Mouse (Mus musculus) forebrain, embryonic 14.5 days (tissue): ENCODE measurements at regions not wholly inside any gene's neighbourhood (a gene's known extent, or its start where the extent isn't known, plus 50 kb on each side); places are given as distances from the start of the nearest gene placed in this dataset.

Source experiments
- ATAC-seq: fragments of 200-750 bp; cut with Nextera tagmentation; 2 replicates; pipeline ENCODE4 v1.8.0; 2017; ENCODE audit warnings: mild to moderate bottlenecking, moderate library complexity
- DNase-seq: peaks from one replicate; pipeline ENCODE4 v3.0.0-alpha.2; 2015; ENCODE audit warnings: low spot score
- H3K27ac ChIP-seq: fragments of 300-500 bp; sonication (generic); 2 replicates; pipeline ENCODE4 v1.5.1; 2014; ENCODE audit warnings: low read depth, mild to moderate bottlenecking, control low read depth, low read length, moderate library complexity
- H3K27me3 ChIP-seq: fragments of 300-500 bp; sonication (generic); replicated peaks from 2 replicates; pipeline ENCODE4 v1.6.1; 2014; ENCODE audit warnings: low read length, control low read depth, mixed read lengths; ENCODE audit not compliant: control insufficient read depth, insufficient read depth
- H3K36me3 ChIP-seq: fragments of 300-500 bp; sonication (generic); 2 replicates; pipeline ENCODE4 v1.6.1; 2014; ENCODE audit warnings: low read length, control low read depth; ENCODE audit not compliant: control insufficient read depth, insufficient read depth
- H3K4me1 ChIP-seq: fragments of 300-500 bp; sonication (generic); 2 replicates; pipeline ENCODE4 v1.6.1; 2014; ENCODE audit warnings: antibody characterized with exemption, low read length, control low read depth; ENCODE audit not compliant: control insufficient read depth, insufficient read depth
- H3K4me2 ChIP-seq: fragments of 300-500 bp; sonication (generic); 2 replicates; pipeline ENCODE4 v1.6.1; 2014; ENCODE audit warnings: mild to moderate bottlenecking, control low read depth, low read length
- H3K4me3 ChIP-seq: fragments of 300-500 bp; sonication (generic); 2 replicates; pipeline ENCODE4 v1.5.1; 2014; ENCODE audit warnings: low read depth, low read length, control low read depth
- H3K9ac ChIP-seq: fragments of 300-500 bp; sonication (generic); 2 replicates; pipeline ENCODE4 v1.6.1; 2014; ENCODE audit warnings: mild to moderate bottlenecking, low read length, control low read depth, moderate library complexity
- H3K9me3 ChIP-seq: fragments of 300-500 bp; sonication (generic); replicated peaks from 2 replicates; pipeline ENCODE4 v1.6.1; 2016; ENCODE audit warnings: low read length, control low read depth, mixed read lengths; ENCODE audit not compliant: control insufficient read depth
- WGBS: fragments of 180-500 bp; shearing (Covaris S2); extraction: QIAGEN DNeasy Blood & Tissue Kit; methylation state at CpG from one replicate; pipeline ENCODE4 v1.1.7; 2014; 5-methylcytosine and 5-hydroxymethylcytosine counted together

GRCm38 (mm10) chr1:4608824-4609223 lies 198.9 kb upstream of the Gm37988 start:
- Histone ChIP-seq H3K4me3 (no peak overlapping the region), H3K27ac (no peak overlapping the region), H3K27me3 (no peaks in the 10 kb centered on the region), H3K9me3 (no peaks in the 10 kb centered on the region), H3K4me1 (no peaks in the 10 kb centered on the region), H3K36me3 (no peaks in the 10 kb centered on the region), H3K4me2 (no peak overlapping the region), H3K9ac (no peak overlapping the region)
- 34% methylated on average over 2 of the region's 2 CpGs for WGBS
- DNase-seq, result no peak
- ATAC-seq, result no peak

GRCm38 (mm10) chr1:4613305-4613704 lies 194.4 kb upstream of the Gm37988 start:
- Histone ChIP-seq H3K9ac (no peak overlapping the region), H3K9me3 (no peaks in the 10 kb centered on the region), H3K36me3 (no peaks in the 10 kb centered on the region), H3K4me1 (no peaks in the 10 kb centered on the region), H3K4me3 (no peak overlapping the region), H3K4me2 (no peak overlapping the region), H3K27ac (no peak overlapping the region), H3K27me3 (no peaks in the 10 kb centered on the region)
- 80% methylated on average over 4 of the region's 4 CpGs for WGBS
- no peak for DNase-seq
- ATAC-seq, result no peak

- no peaks in the 10 kb centered on the region for H3K4me1 ChIP-seq
- H3K27ac ChIP-seq, result no peak overlapping the region
- no peak overlapping the region for H3K4me3 ChIP-seq
- no peak overlapping the region for H3K9ac ChIP-seq
- 84% methylated on average over 1 of the region's 1 CpGs for WGBS
- DNase-seq, result no peak
- no peaks in the 10 kb centered on the region for H3K36me3 ChIP-seq
- no peak for ATAC-seq
- H3K9me3 ChIP-seq, result no peaks in the 10 kb centered on the region
- H3K4me2 ChIP-seq, result no peak overlapping the region
- H3K27me3 ChIP-seq, result no peaks in the 10 kb centered on the region
Observed at GRCm38 (mm10) chr1:4615286-4615685, 192.4 kb upstream of the Gm37988 start.

GRCm38 (mm10) chr1:4617479-4617878 lies 190.2 kb upstream of the Gm37988 start:
- H3K4me3 ChIP-seq, result no peak overlapping the region
- no peak for DNase-seq
- no peak overlapping the region for H3K9ac ChIP-seq
- H3K27me3 ChIP-seq, result no peaks in the 10 kb centered on the region
- H3K36me3 ChIP-seq, result no peaks in the 10 kb centered on the region
- no peak overlapping the region for H3K4me2 ChIP-seq
- WGBS, result 85% methylated on average over 10 of the region's 10 CpGs
- H3K4me1 ChIP-seq, result no peaks in the 10 kb centered on the region
- ATAC-seq, result no peak
- H3K9me3 ChIP-seq, result no peaks in the 10 kb centered on the region
- H3K27ac ChIP-seq, result no peak overlapping the region

GRCm38 (mm10) chr1:4622408-4622807 lies 185.3 kb upstream of the Gm37988 start:
- ATAC-seq, result no peak
- no peaks in the 10 kb centered on the region for H3K36me3 ChIP-seq
- peak; percentile 7 for DNase-seq
- H3K27ac ChIP-seq, result no peak overlapping the region
- no peak overlapping the region for H3K4me3 ChIP-seq
- WGBS, result 65% methylated on average over 5 of the region's 5 CpGs
- no peaks in the 10 kb centered on the region for H3K4me1 ChIP-seq
- H3K9me3 ChIP-seq, result no peaks in the 10 kb centered on the region
- no peak overlapping the region for H3K9ac ChIP-seq
- H3K4me2 ChIP-seq, result no peak overlapping the region
- no peaks in the 10 kb centered on the region for H3K27me3 ChIP-seq

GRCm38 (mm10) chr1:4623268-4623667 lies 184.4 kb upstream of the Gm37988 start:
- H3K4me3 ChIP-seq, result no peak overlapping the region
- no peak overlapping the region for H3K4me2 ChIP-seq

GRCm38 (mm10) chr1:4653937-4654336 lies 153.8 kb upstream of the Gm37988 start:
- Histone ChIP-seq H3K4me2 (no peak overlapping the region), H3K36me3 (no peaks in the 10 kb centered on the region), H3K27ac (no peak overlapping the region), H3K4me3 (no peak overlapping the region), H3K9ac (no peak overlapping the region), H3K4me1 (no peaks in the 10 kb centered on the region), H3K9me3 (no peaks in the 10 kb centered on the region), H3K27me3 (no peaks in the 10 kb centered on the region)
- ATAC-seq (no peak), DNase-seq (no peak)
- WGBS, result 63% methylated on average over 7 of the region's 7 CpGs

More at GRCm38 (mm10) chr1:4623268-4623667, 184.4 kb upstream of the Gm37988 start:
- 71% methylated on average over 2 of the region's 2 CpGs for whole genome bisulfite sequencing
- Histone ChIP-seq H3K27ac (no peak overlapping the region), H3K36me3 (no peaks in the 10 kb centered on the region), H3K4me1 (no peaks in the 10 kb centered on the region), H3K9me3 (no peaks in the 10 kb centered on the region), H3K9ac (no peak overlapping the region), H3K27me3 (no peaks in the 10 kb centered on the region)
- no peak for ATAC-seq
- no peak for DNase-seq

GRCm38 (mm10) chr1:4655252-4655651 lies 152.4 kb upstream of the Gm37988 start:
- no peak overlapping the region for H3K4me3 ChIP-seq
- no peak overlapping the region for H3K9ac ChIP-seq
- no peaks in the 10 kb centered on the region for H3K27me3 ChIP-seq
- DNase-seq (no peak), ATAC-seq (no peak)
- no peaks in the 10 kb centered on the region for H3K9me3 ChIP-seq
- H3K4me2 ChIP-seq, result no peak overlapping the region
- H3K36me3 ChIP-seq, result no peaks in the 10 kb centered on the region
- no peak overlapping the region for H3K27ac ChIP-seq
- H3K4me1 ChIP-seq, result no peaks in the 10 kb centered on the region

GRCm38 (mm10) chr1:4656883-4657282 lies 150.8 kb upstream of the Gm37988 start:
- Histone ChIP-seq H3K4me3 (no peak overlapping the region), H3K36me3 (no peaks in the 10 kb centered on the region), H3K4me2 (no peak overlapping the region), H3K27ac (no peak overlapping the region), H3K9me3 (no peaks in the 10 kb centered on the region), H3K27me3 (no peaks in the 10 kb centered on the region), H3K4me1 (no peaks in the 10 kb centered on the region), H3K9ac (no peak overlapping the region)
- DNase-seq, result peak; percentile 3
- 30% methylated on average over 5 of the region's 5 CpGs for WGBS
- no peak for ATAC-seq
